Mouse (Mus musculus) ES-E14 (cell line): ENCODE data around the gene Abhd12.
"Not testable (repeated sequence)": the region's sequence is repeated elsewhere in the genome, so short reads cannot be mapped to it uniquely, and the experiment has no call there.

Experiments
- HCFC1 ChIP-seq: IDR thresholded peaks from 2 replicates; pipeline ENCODE4 v1.6.1; 2012; ENCODE audit warnings: low read length, inconsistent platforms, borderline replicate concordance; ENCODE audit not compliant: insufficient read depth
- ZC3H11A ChIP-seq: IDR thresholded peaks from 2 replicates; pipeline ENCODE4 v1.6.1; 2012; ENCODE audit warnings: low read depth, mild to moderate bottlenecking, inconsistent platforms, low read length, borderline replicate concordance
- ZNF384 ChIP-seq: IDR thresholded peaks from 2 replicates; pipeline ENCODE4 v1.6.1; 2012; ENCODE audit warnings: low read depth, low read length, inconsistent platforms

DNA sequence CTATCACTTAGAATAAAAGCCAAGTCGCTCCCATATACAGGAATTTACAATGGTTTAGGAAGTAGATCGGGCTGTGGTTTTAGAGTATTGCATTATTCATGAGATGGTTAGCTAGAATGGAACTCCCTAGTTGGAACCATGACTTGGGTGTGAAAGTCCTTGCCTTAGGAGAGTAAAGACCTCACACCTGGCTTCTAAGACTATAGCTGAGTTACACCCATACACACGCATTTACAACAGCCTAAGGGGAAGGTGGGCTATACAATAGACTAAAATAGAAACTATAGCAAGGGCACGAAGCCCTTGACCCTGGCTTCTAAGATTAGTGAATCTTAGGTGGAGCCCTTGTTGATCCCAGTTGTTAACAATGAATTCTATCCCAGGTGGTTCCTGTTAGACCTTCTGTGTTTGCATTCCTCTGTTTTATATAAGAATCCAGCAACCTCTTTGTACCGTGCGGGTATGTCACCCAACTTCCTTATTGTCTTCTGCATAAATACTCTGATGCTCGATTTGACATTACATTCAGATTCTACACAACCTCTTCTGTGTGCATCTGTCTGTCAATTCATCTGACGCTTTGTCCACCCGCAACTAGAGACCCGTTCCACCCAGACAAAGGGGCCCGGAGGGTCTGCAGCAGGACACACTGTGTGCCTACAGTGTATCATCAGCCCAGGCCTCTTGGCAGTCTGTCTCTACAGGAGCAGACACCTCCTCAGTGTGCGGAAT is 43.5 kb upstream of the Abhd12 start:
- TF ChIP-seq ZC3H11A, HCFC1, ZNF384: not testable (repeated sequence)
